Mouse (Mus musculus): Measurements from ENCODE around the gene C1galt1. TPM values are rescaled to one million over a fixed set of nuclear protein-coding genes. Genes with fewer than 3 reads are reported as not detected.
A peak's percentile ranks its signal among the peaks of the same experiment; 100 is the strongest.

C1galt1 gene
- total and polyA plus RNA-seq, 3 experiments = 13.2 to 14.4 TPM; not detected in 1

DNA sequence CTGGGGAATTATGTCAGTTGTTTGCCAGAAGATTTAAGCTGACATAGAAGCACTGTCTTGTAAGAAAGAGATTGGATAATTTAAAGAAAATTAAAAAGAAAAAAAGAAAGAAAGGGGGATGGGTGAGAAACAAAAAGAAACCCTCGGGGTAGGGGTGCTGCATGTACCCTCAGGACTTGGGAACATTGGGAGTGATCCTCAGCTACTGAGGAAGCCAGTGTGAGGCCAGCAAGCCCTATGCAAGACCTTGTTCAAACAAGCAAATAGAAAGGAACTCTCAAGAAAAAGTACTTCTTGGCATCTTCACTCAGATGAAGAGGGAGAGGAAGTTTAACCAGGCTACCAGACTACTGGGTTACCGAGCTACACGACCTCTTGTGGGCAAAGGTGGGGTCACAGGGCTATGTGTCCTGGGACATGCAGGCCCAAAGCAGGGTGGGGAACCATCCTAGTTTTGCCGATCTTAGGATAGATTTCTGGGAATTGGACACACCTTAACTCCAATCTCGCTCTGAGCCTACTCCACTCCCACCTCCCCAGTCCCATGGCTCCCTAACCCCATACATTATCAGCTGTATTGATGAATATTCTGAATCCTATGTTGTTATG is 12.1 kb downstream of the C1galt1 start:
- Histone ChIP-seq H3K9ac (ENCODE audit: control insufficient read depth, low read depth, low read length, poor library complexity, severe bottlenecking) (peak overlapping the region; percentile 11), H3K4me3 (ENCODE audit: control insufficient read depth in 1 of 2, insufficient read depth in 1 of 2, low read depth in 2 of 2, low read length in 2 of 2) (peak overlapping the region in 1 of 2 experiments; percentile 43; a peak in 2 of 4 replicates), H3K27ac (ENCODE audit: control insufficient read depth, low read depth, low read length) (peak overlapping the region; percentile 81), H3K4me1 (ENCODE audit: control insufficient read depth in 1 of 2, insufficient read depth in 2 of 2, low read length in 2 of 2) (peaks cover 37 to 54% of the 10 kb centered on the region in 2 experiments), H3K79me2 (ENCODE audit: control insufficient read depth, insufficient read depth, low read length, poor library complexity) (peaks cover 24% of the 10 kb centered on the region), H3K27me3 (ENCODE audit: control insufficient read depth in 1 of 2, insufficient read depth in 2 of 2, low read length in 2 of 2) (no peaks in the 10 kb centered on the region), H3K36me3 (ENCODE audit: control insufficient read depth in 1 of 2, insufficient read depth in 2 of 2, low read length in 2 of 2) (peaks cover 0 to 59% of the 10 kb centered on the region in 2 experiments; a peak in 3 of 4 replicates), H3K9me3 (replicated peaks; ENCODE audit: insufficient read depth, low read length) (no peaks in the 10 kb centered on the region)
- TF ChIP-seq POLR2AphosphoS5 (IDR thresholded peaks at IDR 0.05; ENCODE audit: borderline replicate concordance, low read depth, low read length) (no peak), TCF12 (IDR thresholded peaks at IDR 0.05; ENCODE audit: low read depth, low read length) (no peak), JUND (IDR thresholded peaks at IDR 0.05; ENCODE audit: low read depth, low read length) (no peak), SIN3A (IDR thresholded peaks at IDR 0.05; ENCODE audit: low read length) (no peak), SMC3 (IDR thresholded peaks at IDR 0.05; ENCODE audit: low read depth, low read length) (peak; percentile 32), TBP (IDR thresholded peaks at IDR 0.05; ENCODE audit: low read depth, low read length) (no peak), RAD21 (IDR thresholded peaks at IDR 0.05; ENCODE audit: low read depth, low read length) (peak; percentile 21), CTCF (IDR thresholded peaks at IDR 0.05 in 2 of 3, conservative IDR thresholded peaks at IDR 0.05 in 1 of 3; ENCODE audit: control insufficient read depth in 1 of 3, insufficient read depth in 1 of 3, low read depth in 2 of 3, low read length in 3 of 3, poor library complexity in 1 of 3, severe bottlenecking in 1 of 3) (peak; percentile 40 to 52 (median 43); a peak in 5 of 6 replicates)
- DNase-seq (ENCODE audit: low read depth, low spot score) = peak; percentile 74

DNA sequence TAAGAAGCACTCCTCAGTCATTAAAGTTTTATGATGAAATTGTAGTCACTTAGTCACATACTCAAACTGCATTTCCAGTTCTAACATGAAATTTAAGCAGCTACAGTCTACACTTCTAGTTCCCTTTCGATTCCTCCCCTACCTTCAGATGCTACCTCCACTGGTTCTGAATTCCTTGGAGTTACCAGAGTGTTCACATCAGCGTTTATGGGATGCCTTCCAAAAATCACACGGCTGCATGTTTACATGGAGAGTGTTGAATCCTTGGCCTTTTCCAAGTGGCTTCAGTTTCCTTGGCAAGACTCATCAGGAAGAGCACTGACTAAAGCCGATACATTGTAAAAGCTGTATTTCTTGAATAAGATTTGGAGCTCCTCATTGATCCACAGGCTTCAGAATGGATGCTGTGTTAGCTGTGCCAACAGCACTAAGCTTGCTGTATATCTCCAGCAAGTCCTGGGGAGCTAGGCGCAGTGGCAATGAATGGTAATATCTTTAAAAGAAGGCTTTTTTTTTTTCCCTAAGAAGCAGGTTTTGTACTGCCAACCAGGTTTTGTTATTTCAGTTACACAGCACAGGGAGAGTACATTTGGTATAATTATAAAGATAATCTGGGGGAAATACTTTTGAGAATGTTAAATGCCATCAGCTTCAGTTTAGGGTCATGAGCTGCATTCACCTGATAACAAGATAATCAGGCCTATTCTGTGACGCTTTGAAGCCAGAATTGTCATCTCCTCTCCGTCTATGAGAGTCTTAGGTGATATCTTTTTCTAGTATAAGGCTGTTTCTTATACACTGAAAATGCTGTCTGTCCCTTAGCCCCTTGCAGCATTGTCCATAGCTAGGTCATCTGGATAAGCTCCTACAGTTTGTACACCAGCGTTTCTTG is 13.0 kb downstream of the C1galt1 start:
- DNase-seq (ENCODE audit: low read depth, low spot score) = peak; percentile 76
- Histone ChIP-seq H3K27ac (ENCODE audit: control insufficient read depth, low read depth, low read length) (peak overlapping the region; percentile 81), H3K9me3 (replicated peaks; ENCODE audit: insufficient read depth, low read length) (no peaks in the 10 kb centered on the region), H3K79me2 (ENCODE audit: control insufficient read depth, insufficient read depth, low read length, poor library complexity) (peaks cover 21% of the 10 kb centered on the region), H3K4me3 (ENCODE audit: control insufficient read depth in 1 of 2, insufficient read depth in 1 of 2, low read depth in 2 of 2, low read length in 2 of 2) (peak overlapping the region in 1 of 2 experiments; percentile 43; a peak in 2 of 4 replicates), H3K9ac (ENCODE audit: control insufficient read depth, low read depth, low read length, poor library complexity, severe bottlenecking) (peak overlapping the region; percentile 36), H3K27me3 (ENCODE audit: control insufficient read depth in 1 of 2, insufficient read depth in 2 of 2, low read length in 2 of 2) (no peaks in the 10 kb centered on the region), H3K4me1 (ENCODE audit: control insufficient read depth in 1 of 2, insufficient read depth in 2 of 2, low read length in 2 of 2) (peaks cover 35 to 49% of the 10 kb centered on the region in 2 experiments), H3K36me3 (ENCODE audit: control insufficient read depth in 1 of 2, insufficient read depth in 2 of 2, low read length in 2 of 2) (peaks cover 0 to 59% of the 10 kb centered on the region in 2 experiments; a peak in 3 of 4 replicates)
- TF ChIP-seq ELF1 (IDR thresholded peaks at IDR 0.05; ENCODE audit: low read depth, low read length) = no peak
- TF ChIP-seq MAZ (IDR thresholded peaks at IDR 0.05; ENCODE audit: low read depth, low read length) = 0 out of 2 replicates have a peak, but pooled peaks have one; percentile 21
- TF ChIP-seq ETS1 (IDR thresholded peaks at IDR 0.05; ENCODE audit: low read depth, low read length) = peak; percentile 84
- peak; percentile 47 for TF ChIP-seq MYB (IDR thresholded peaks at IDR 0.05; ENCODE audit: low read depth, low read length)
- peak; percentile 41; the same call in 1 of the 2 replicates for TF ChIP-seq MYC (IDR thresholded peaks at IDR 0.05; ENCODE audit: low read depth, low read length)
- TF ChIP-seq ZNF384 (IDR thresholded peaks at IDR 0.05; ENCODE audit: low read depth, low read length) = peak; percentile 92
- TF ChIP-seq TCF12 (IDR thresholded peaks at IDR 0.05; ENCODE audit: low read depth, low read length) = peak; percentile 87
- TF ChIP-seq ZC3H11A (IDR thresholded peaks at IDR 0.05; ENCODE audit: low read depth, low read length) = 0 out of 2 replicates have a peak, but pooled peaks have one; percentile 3
- no peak for TF ChIP-seq SMC3 (IDR thresholded peaks at IDR 0.05; ENCODE audit: low read depth, low read length)
- TF ChIP-seq EP300 (IDR thresholded peaks at IDR 0.05; ENCODE audit: low read depth in 1 of 2, low read length in 2 of 2) = peak; percentile 88 to 90
- TF ChIP-seq TAL1 (IDR thresholded peaks at IDR 0.05; ENCODE audit: low read length) = peak; percentile 62
- TF ChIP-seq GATA1 (IDR thresholded peaks at IDR 0.05; ENCODE audit: low read depth, low read length) = peak; percentile 90
- peak; percentile 72 for TF ChIP-seq RCOR1 (IDR thresholded peaks at IDR 0.05; ENCODE audit: low read depth, low read length)
- peak; percentile 62; the same call in 1 of the 2 replicates for TF ChIP-seq MXI1 (IDR thresholded peaks at IDR 0.05; ENCODE audit: low read depth, low read length)
- no peak for TF ChIP-seq KAT2A (conservative IDR thresholded peaks at IDR 0.05; ENCODE audit: low read depth, low read length)
- peak; percentile 74 for TF ChIP-seq SIN3A (IDR thresholded peaks at IDR 0.05; ENCODE audit: low read length)
- no peak for TF ChIP-seq GABPA (IDR thresholded peaks at IDR 0.05; ENCODE audit: low read depth, low read length)
- TF ChIP-seq JUND (IDR thresholded peaks at IDR 0.05; ENCODE audit: low read depth, low read length) = 0 out of 2 replicates have a peak, but pooled peaks have one; percentile 29
